Mouse (Mus musculus) heart, postnatal 25 days (tissue): Measurements from ENCODE around the gene Lefty2. TPM values are rescaled to one million over a fixed set of nuclear protein-coding genes. Genes with fewer than 3 reads are reported as not detected.

Experiments
- total RNA-seq, 2 experiments: library from RNA; stranded (reverse); gene quantifications; 2 replicates each; pipeline ENCODE4 v1.2.3; 2021

Gene Lefty2
- total RNA-seq, 2 experiments from 2014 or later = not detected

Other genes starting within 250 kb of the Lefty2 start
- gene Mixl1, start 196.1 kb upstream of the Lefty2 start, total RNA-seq = not detected
- gene Acbd3, start 167.1 kb upstream of the Lefty2 start, total RNA-seq = 10 to 100 TPM; 22.6 to 24.8 TPM
- gene H3f3a, start 79.2 kb upstream of the Lefty2 start, total RNA-seq = 100 to 1,000 TPM; 494 to 517 TPM
- 10 to 100 TPM; 10.4 to 11.8 TPM for gene Sde2, start 42.0 kb upstream of the Lefty2 start, total RNA-seq
- gene Pycr2, start 11.2 kb downstream of the Lefty2 start, total RNA-seq = 10 to 100 TPM; 13.0 to 13.8 TPM
- under 1 TPM; 0.17 to 0.94 TPM for gene Lefty1, start 41.9 kb downstream of the Lefty2 start, total RNA-seq
- 10 to 100 TPM; 15.1 to 16.3 TPM for gene Tmem63a, start 49.2 kb downstream of the Lefty2 start, total RNA-seq
- 10 to 100 TPM; 22.5 to 40.8 TPM for gene Ephx1, start 127.8 kb downstream of the Lefty2 start, total RNA-seq
- gene 9130409I23Rik, start 158.1 kb downstream of the Lefty2 start, total RNA-seq = not detected